Mouse (Mus musculus) heart, adult 18-20 months (tissue): ENCODE measurements around the gene Plxnb1. TPM values are rescaled to one million over a fixed set of nuclear protein-coding genes. Genes with fewer than 3 reads are reported as not detected.

ENCODE experiments used
- DNase-seq, 2 experiments: peaks; one replicate each; pipeline ENCODE4 v3.0.0; 2021 to 2022; ENCODE audit warnings: mixed read lengths in 1 of 2
- long read RNA-seq, 2 experiments: library from polyadenylated mRNA; stranded (forward); transcript quantifications; one replicate each; pipeline ENCODE4 v2.0.0; 2021
- total RNA-seq, 2 experiments: library from RNA; stranded (reverse); gene quantifications; 2 replicates each; pipeline ENCODE4 v1.2.3; 2021

Plxnb1 gene
- 10 to 100 TPM; 21.1 to 21.5 TPM for total RNA-seq
- long read RNA-seq, experiment 1, partial matches to known transcripts = 5 of 7 reads
- long read RNA-seq, experiment 1, other reads (novel, unspliced or antisense) = 2 of 7 reads
- long read RNA-seq, experiment 2, partial matches to known transcripts = 2 of 5 reads
- long read RNA-seq, experiment 2, other reads (novel, unspliced or antisense) = 3 of 5 reads

GRCm38 (mm10) chr9:109095137-109095982 is at the start of gene Plxnb1:
Gene Plxnb1, plus strand, starts transcription at chr9:109095389.
- peak; percentile 66 to 75 for DNase-seq

- peak; percentile 72 to 77 for DNase-seq
These were observed 48.9 kb upstream of the Plxnb1 start for GRCm38 (mm10) chr9:109046306-109046705.

GRCm38 (mm10) chr9:109049316-109049715 is 45.9 kb upstream of the Plxnb1 start:
- no peak for DNase-seq

GRCm38 (mm10) chr9:109049996-109050673 is 45.1 kb upstream of the Plxnb1 start:
- DNase-seq = no peak

- no peak for DNase-seq
These were observed 44.6 kb upstream of the Plxnb1 start for GRCm38 (mm10) chr9:109050674-109050997.

- no peak for DNase-seq
These were observed 44.1 kb upstream of the Plxnb1 start for GRCm38 (mm10) chr9:109051011-109051501.

- no peak for DNase-seq
These were observed 43.3 kb upstream of the Plxnb1 start for GRCm38 (mm10) chr9:109051651-109052489.

- no peak for DNase-seq
These were observed 42.5 kb upstream of the Plxnb1 start for GRCm38 (mm10) chr9:109052490-109053260.

GRCm38 (mm10) chr9:109053366-109053765 is 41.8 kb upstream of the Plxnb1 start:
- DNase-seq = no peak

GRCm38 (mm10) chr9:109053851-109054250 is 41.3 kb upstream of the Plxnb1 start:
- no peak for DNase-seq

- DNase-seq = peak; percentile 77 to 91
These were observed 40.5 kb upstream of the Plxnb1 start for GRCm38 (mm10) chr9:109054712-109055111.

- DNase-seq = no peak
These were observed 39.7 kb upstream of the Plxnb1 start for GRCm38 (mm10) chr9:109055271-109056030.

- DNase-seq = no peak
These were observed 39.0 kb upstream of the Plxnb1 start for GRCm38 (mm10) chr9:109056081-109056690.

GRCm38 (mm10) chr9:109056916-109057315 is 38.3 kb upstream of the Plxnb1 start:
- DNase-seq = no peak

GRCm38 (mm10) chr9:109057543-109057942 is 37.6 kb upstream of the Plxnb1 start:
- DNase-seq = peak in 1 of 2 experiments; percentile 60

GRCm38 (mm10) chr9:109058006-109058765 is 37.0 kb upstream of the Plxnb1 start:
- peak in 1 of 2 experiments; percentile 18 for DNase-seq

GRCm38 (mm10) chr9:109059136-109059903 is 35.9 kb upstream of the Plxnb1 start, which contains the start of gene Trex1:
Gene Trex1, minus strand, starts transcription at chr9:109059734.
- DNase-seq = peak; percentile 93 to 96
